Mouse (Mus musculus) CH12.LX (cell line): ENCODE measurements around the gene Plekha6.

Experiments used
- CTCF ChIP-seq, 2 experiments: IDR thresholded peaks in 1 of 2; conservative IDR thresholded peaks in 1 of 2; 2 replicates each; pipeline ENCODE4 v1.5.1; 2011 to 2012; ENCODE audit warnings: low read depth in 2 of 2, low read length in 2 of 2, improper control_type of control experiment in 1 of 2, inconsistent platforms in 1 of 2, mild to moderate bottlenecking in 1 of 2, moderate library complexity in 1 of 2
- E2F4 ChIP-seq: IDR thresholded peaks from 2 replicates; pipeline ENCODE4 v1.6.1; 2011; ENCODE audit warnings: low read depth, low read length, improper control_type of control experiment; ENCODE audit not compliant: insufficient replicate concordance
- ETS1 ChIP-seq: conservative IDR thresholded peaks from 2 replicates; pipeline ENCODE4 v1.6.1; 2012; ENCODE audit warnings: low read depth, mild to moderate bottlenecking, inconsistent platforms, low read length, improper control_type of control experiment, moderate library complexity
- HCFC1 ChIP-seq: IDR thresholded peaks from 2 replicates; pipeline ENCODE4 v1.6.1; 2012; ENCODE audit warnings: low read depth, mild to moderate bottlenecking, inconsistent platforms, low read length, improper control_type of control experiment
- JUND ChIP-seq: conservative IDR thresholded peaks from 2 replicates; pipeline ENCODE4 v1.6.1; 2011; ENCODE audit warnings: low read depth, low read length, improper control_type of control experiment
- KAT2A ChIP-seq: IDR thresholded peaks from 2 replicates; pipeline ENCODE4 v1.6.1; 2012; ENCODE audit warnings: low read length, improper control_type of control experiment, inconsistent platforms; ENCODE audit not compliant: insufficient replicate concordance
- MEF2A ChIP-seq: IDR thresholded peaks from 2 replicates; pipeline ENCODE4 v1.6.1; 2014; ENCODE audit warnings: low read depth, mild to moderate bottlenecking, inconsistent platforms, low read length, improper control_type of control experiment, borderline replicate concordance
- MXI1 ChIP-seq: IDR thresholded peaks from 2 replicates; pipeline ENCODE4 v1.6.1; 2011; ENCODE audit warnings: mild to moderate bottlenecking, low read depth, low read length, improper control_type of control experiment
- MYC ChIP-seq: IDR thresholded peaks from 2 replicates; pipeline ENCODE4 v1.6.1; 2011; ENCODE audit warnings: low read depth, mild to moderate bottlenecking, improper control_type of control experiment, low read length
- POLR2A ChIP-seq: IDR thresholded peaks from 2 replicates; pipeline ENCODE4 v1.6.1; 2011; ENCODE audit warnings: low read depth, mild to moderate bottlenecking, improper control_type of control experiment, low read length
- USF2 ChIP-seq: conservative IDR thresholded peaks from 2 replicates; pipeline ENCODE4 v1.6.1; 2011; ENCODE audit warnings: low read depth, low read length, improper control_type of control experiment
- ZNF384 ChIP-seq: IDR thresholded peaks from 2 replicates; pipeline ENCODE4 v1.6.1; 2012; ENCODE audit warnings: low read depth, low read length, improper control_type of control experiment, inconsistent platforms

DNA sequence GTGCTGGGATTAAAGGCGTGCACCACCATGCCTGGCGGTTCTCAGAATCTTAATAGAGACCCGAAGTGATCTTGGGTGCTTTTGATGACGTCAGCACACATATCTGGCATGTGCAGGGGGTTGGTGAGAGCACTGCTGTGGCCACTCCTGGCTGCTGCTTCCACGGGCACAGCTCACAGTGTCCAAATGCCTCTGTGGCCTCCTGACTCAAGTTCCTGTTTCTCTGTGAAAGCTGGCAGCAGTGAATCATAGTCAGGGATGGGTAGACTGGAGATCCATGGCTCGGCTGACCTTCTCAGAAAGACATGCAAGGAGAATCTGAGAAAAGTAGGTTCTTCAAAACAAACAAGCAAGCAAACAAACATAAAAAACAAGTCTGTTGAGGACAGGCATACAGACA is 151.8 kb downstream of the Plekha6 start:
- TF ChIP-seq MEF2A: no peak
- no peak for TF ChIP-seq CTCF (conservative IDR thresholded peaks at IDR 0.05 in 1 of 2, IDR thresholded peaks at IDR 0.05 in 1 of 2; ENCODE audit: low read depth in 2 of 2, low read length in 2 of 2)
- no peak for TF ChIP-seq ZNF384
- no peak for TF ChIP-seq HCFC1
- TF ChIP-seq JUND: no peak
- TF ChIP-seq MXI1: no peak
- no peak for TF ChIP-seq POLR2A
- TF ChIP-seq ETS1: no peak
- TF ChIP-seq USF2: no peak
- TF ChIP-seq KAT2A: no peak
- no peak for TF ChIP-seq MYC
- TF ChIP-seq E2F4: no peak
